ENCODE assay signal across 8 mouse cellular contexts in the genomic region with DNA sequence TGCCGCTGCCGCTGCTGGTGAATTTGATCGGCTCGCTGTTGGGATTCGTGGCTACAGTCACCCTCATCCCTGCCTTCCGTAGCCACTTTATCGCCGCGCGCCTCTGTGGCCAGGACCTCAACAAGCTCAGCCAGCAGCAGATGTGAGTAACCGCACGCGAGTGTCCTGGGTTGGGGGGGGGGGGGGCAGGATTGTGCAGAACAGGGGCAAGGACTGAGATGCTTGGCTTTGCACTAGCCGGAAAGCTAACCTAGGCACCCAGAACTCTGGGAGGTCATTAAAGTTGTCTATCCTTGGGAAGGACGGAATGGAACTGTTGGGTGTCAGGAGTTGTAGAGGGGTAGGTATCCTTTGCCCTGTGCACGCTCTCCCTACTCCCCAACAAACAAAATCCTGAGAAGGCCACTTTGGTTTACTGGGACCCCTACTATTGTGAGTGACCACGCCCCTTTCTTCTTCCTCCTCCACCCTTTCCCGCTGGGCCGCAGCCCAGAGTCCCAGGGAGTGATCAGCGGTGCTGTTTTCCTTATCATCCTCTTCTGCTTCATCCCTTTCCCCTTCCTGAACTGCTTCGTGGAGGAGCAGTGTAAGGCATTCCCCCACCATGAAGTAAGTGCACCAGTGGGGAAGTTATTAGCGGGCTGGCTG. TPM values are rescaled to one million over a fixed set of nuclear protein-coding genes. Genes with fewer than 3 reads are reported as not detected.
A peak's percentile ranks its signal among the peaks of the same experiment; 100 is the strongest.
DNase-seq lines count a peak whose midpoint lies in the region; ATAC-seq and TF ChIP-seq lines count a peak whose summit lies in the region.

No protein-coding gene starts in this region.

- H3K4me3 ChIP-seq in gastrocnemius, adult 2 months, result peak overlapping the region; percentile 88
- peak overlapping the region; percentile 91 for H3K4me3 ChIP-seq in embryonic facial prominence, embryonic 10.5 days
- peak overlapping the region; percentile 68 for H3K4me3 ChIP-seq in heart, embryonic 16.5 days (ENCODE audit: low read length)
- H3K4me3 ChIP-seq in limb, embryonic 14.5 days (replicated peaks; ENCODE audit: low read length), result peak overlapping the region; percentile 74
- peak overlapping the region; percentile 90 for H3K4me3 ChIP-seq in midbrain, embryonic 15.5 days

- H3K9ac ChIP-seq in heart, embryonic 16.5 days (ENCODE audit: low read length), result peak overlapping the region; percentile 84
- H3K9ac ChIP-seq in limb, embryonic 14.5 days (ENCODE audit: low read depth, low read length, severe bottlenecking), result peak overlapping the region; percentile 90
- peak overlapping the region; percentile 85 for H3K9ac ChIP-seq in midbrain, embryonic 15.5 days

- DNase-seq in gastrocnemius, adult 2 months, result peak; percentile 49
- DNase-seq in gastrocnemius, postnatal 25 days, result no peak
- DNase-seq in embryonic facial prominence, embryonic 10.5 days (ENCODE audit: low spot score), result peak; percentile 63
- peak; percentile 65 for DNase-seq in limb, embryonic 14.5 days (ENCODE audit: low spot score)
- no peak for DNase-seq in ovary, adult 18-20 months (ENCODE audit: low spot score)
- DNase-seq in thymus, postnatal 14 days, result no peak

- peaks cover 42% of the 10 kb centered on the region for H3K36me3 ChIP-seq in embryonic facial prominence, embryonic 10.5 days (replicated peaks)
- peaks cover 30% of the 10 kb centered on the region for H3K36me3 ChIP-seq in heart, embryonic 16.5 days (ENCODE audit: control insufficient read depth, insufficient read depth)
- peaks cover 37% of the 10 kb centered on the region for H3K36me3 ChIP-seq in limb, embryonic 14.5 days (ENCODE audit: control insufficient read depth, insufficient read depth, low read length)
- H3K36me3 ChIP-seq in midbrain, embryonic 15.5 days (replicated peaks), result peaks cover 22% of the 10 kb centered on the region

- H3K9me3 ChIP-seq in embryonic facial prominence, embryonic 10.5 days, result no peaks in the 10 kb centered on the region
- H3K9me3 ChIP-seq in heart, embryonic 16.5 days (replicated peaks; ENCODE audit: control insufficient read depth, low read length), result no peaks in the 10 kb centered on the region
- H3K9me3 ChIP-seq in limb, embryonic 14.5 days (ENCODE audit: control insufficient read depth, low read length), result no peaks in the 10 kb centered on the region
- no peaks in the 10 kb centered on the region for H3K9me3 ChIP-seq in midbrain, embryonic 15.5 days

- TF ChIP-seq POLR2A in limb, embryonic 14.5 days (IDR thresholded peaks at IDR 0.05; ENCODE audit: borderline replicate concordance, extremely low read depth, insufficient read depth, insufficient read length), result no peak

- no peak for TF ChIP-seq CTCF in gastrocnemius, adult 2 months (IDR thresholded peaks at IDR 0.05)

- intact Hi-C loops in gastrocnemius, adult 2 months (cut with DNase I), result no loop called here

- peak; percentile 37 for ATAC-seq in heart, embryonic 16.5 days (replicated peaks; ENCODE audit: extremely low read depth, insufficient read depth, low FRiP score)
- ATAC-seq in limb, embryonic 14.5 days (ENCODE audit: low FRiP score, low read depth), result no peak
- ATAC-seq in midbrain, embryonic 15.5 days (replicated peaks), result peak; percentile 25

- H3K4me2 ChIP-seq in heart, embryonic 16.5 days (ENCODE audit: low read depth, low read length), result peak overlapping the region; percentile 75
- H3K4me2 ChIP-seq in limb, embryonic 14.5 days (replicated peaks; ENCODE audit: low read depth, low read length, severe bottlenecking), result peak overlapping the region; percentile 83
- peak overlapping the region; percentile 61 for H3K4me2 ChIP-seq in midbrain, embryonic 15.5 days

- peak overlapping the region; percentile 95 for H3K27ac ChIP-seq in gastrocnemius, adult 2 months
- peak overlapping the region; percentile 98 for H3K27ac ChIP-seq in embryonic facial prominence, embryonic 10.5 days (replicated peaks)
- H3K27ac ChIP-seq in heart, embryonic 16.5 days (ENCODE audit: low read length), result peak overlapping the region; percentile 94
- H3K27ac ChIP-seq in limb, embryonic 14.5 days (replicated peaks; ENCODE audit: low read depth, low read length), result peak overlapping the region; percentile 89
- H3K27ac ChIP-seq in midbrain, embryonic 15.5 days, result peak overlapping the region; percentile 90

- no peaks in the 10 kb centered on the region for H3K27me3 ChIP-seq in embryonic facial prominence, embryonic 10.5 days (replicated peaks; ENCODE audit: low read depth, poor library complexity, severe bottlenecking)
- no peaks in the 10 kb centered on the region for H3K27me3 ChIP-seq in heart, embryonic 16.5 days (ENCODE audit: control insufficient read depth, insufficient read depth, low read length)
- H3K27me3 ChIP-seq in limb, embryonic 14.5 days (ENCODE audit: control insufficient read depth, insufficient read depth, low read length), result no peaks in the 10 kb centered on the region
- H3K27me3 ChIP-seq in midbrain, embryonic 15.5 days (replicated peaks), result no peaks in the 10 kb centered on the region

- under 1% methylated on average over 22 of the region's 22 CpGs for WGBS in embryonic facial prominence, embryonic 10.5 days
- under 1% methylated on average over 22 of the region's 22 CpGs for WGBS in heart, embryonic 16.5 days
- WGBS in limb, embryonic 14.5 days, result under 1% methylated on average over 22 of the region's 22 CpGs
- WGBS in midbrain, embryonic 15.5 days, result 0% methylated on average over 22 of the region's 22 CpGs

- peaks cover 21% of the 10 kb centered on the region for H3K4me1 ChIP-seq in embryonic facial prominence, embryonic 10.5 days
- H3K4me1 ChIP-seq in heart, embryonic 16.5 days (ENCODE audit: control insufficient read depth, insufficient read depth, low read length), result peaks cover 7% of the 10 kb centered on the region
- H3K4me1 ChIP-seq in limb, embryonic 14.5 days (ENCODE audit: control insufficient read depth, insufficient read depth, low read length), result peaks cover 10% of the 10 kb centered on the region
- H3K4me1 ChIP-seq in midbrain, embryonic 15.5 days, result peaks cover 19% of the 10 kb centered on the region

RNA-seq across cellular contexts. Expression of a gene that starts 1.4 kb away (rescaled TPM):
- 10 to 100 TPM; 12.3 to 14.1 TPM for total RNA-seq in gastrocnemius, adult 2 months (2021)
- 10 to 100 TPM; 11.0 to 11.2 TPM for total RNA-seq in gastrocnemius, postnatal 25 days (2021)
- polyA plus RNA-seq in embryonic facial prominence, embryonic 10.5 days (2016; fragmentation: Nextera tagmentation; extraction: Ambion mirVana), result 53.8 and 53.9 TPM in 2 replicates
- polyA plus RNA-seq in heart, embryonic 16.5 days (2015; fragmentation: Nextera tagmentation; extraction: Ambion mirVana), result 28.5 and 33.7 TPM in 2 replicates
- 47.9 and 71.0 TPM in 2 replicates for polyA plus RNA-seq in limb, embryonic 14.5 days (2012; rRNA removed)
- polyA plus RNA-seq in limb, embryonic 14.5 days (2014; fragmentation: Nextera tagmentation; extraction: Ambion mirVana), result 39.4 and 39.5 TPM in 2 replicates
- 36.5 and 36.9 TPM in 2 replicates for polyA plus RNA-seq in midbrain, embryonic 15.5 days (2015; fragmentation: Nextera tagmentation; extraction: Ambion mirVana)

RNA-seq across cellular contexts. Expression of a gene that starts 7.1 kb away (rescaled TPM):
- total RNA-seq in gastrocnemius, adult 2 months (2021), result 10 to 100 TPM; 14.9 to 17.8 TPM
- total RNA-seq in gastrocnemius, postnatal 25 days (2021), result 10 to 100 TPM; 12.0 to 12.2 TPM
- 6.8 and 7.8 TPM in 2 replicates for polyA plus RNA-seq in embryonic facial prominence, embryonic 10.5 days (2016; fragmentation: Nextera tagmentation; extraction: Ambion mirVana)
- polyA plus RNA-seq in heart, embryonic 16.5 days (2015; fragmentation: Nextera tagmentation; extraction: Ambion mirVana), result 8.2 and 8.6 TPM in 2 replicates
- polyA plus RNA-seq in limb, embryonic 14.5 days (2012; rRNA removed), result 19.6 and 23.1 TPM in 2 replicates
- polyA plus RNA-seq in limb, embryonic 14.5 days (2014; fragmentation: Nextera tagmentation; extraction: Ambion mirVana), result 7.5 and 8.0 TPM in 2 replicates
- 27.3 and 30.6 TPM in 2 replicates for polyA plus RNA-seq in midbrain, embryonic 15.5 days (2015; fragmentation: Nextera tagmentation; extraction: Ambion mirVana)

RNA-seq across cellular contexts. Expression of a gene that starts 7.3 kb away (rescaled TPM):
- 1 to 10 TPM; 8.4 to 8.7 TPM for total RNA-seq in gastrocnemius, adult 2 months (2021)
- total RNA-seq in gastrocnemius, postnatal 25 days (2021), result 10 to 100 TPM; 10.8 to 12.8 TPM
- polyA plus RNA-seq in embryonic facial prominence, embryonic 10.5 days (2016; fragmentation: Nextera tagmentation; extraction: Ambion mirVana), result 601 and 615 TPM in 2 replicates
- polyA plus RNA-seq in heart, embryonic 16.5 days (2015; fragmentation: Nextera tagmentation; extraction: Ambion mirVana), result 179 and 186 TPM in 2 replicates
- polyA plus RNA-seq in limb, embryonic 14.5 days (2012; rRNA removed), result 311 and 451 TPM in 2 replicates
- 256 and 275 TPM in 2 replicates for polyA plus RNA-seq in limb, embryonic 14.5 days (2014; fragmentation: Nextera tagmentation; extraction: Ambion mirVana)
- polyA plus RNA-seq in midbrain, embryonic 15.5 days (2015; fragmentation: Nextera tagmentation; extraction: Ambion mirVana), result 121 and 132 TPM in 2 replicates

RNA-seq across cellular contexts. Expression of a gene that starts 16.8 kb away (rescaled TPM):
- total RNA-seq in gastrocnemius, adult 2 months (2021), result 10 to 100 TPM; 21.9 to 29.1 TPM
- total RNA-seq in gastrocnemius, postnatal 25 days (2021), result 10 to 100 TPM; 20.3 to 24.3 TPM
- polyA plus RNA-seq in embryonic facial prominence, embryonic 10.5 days (2016; fragmentation: Nextera tagmentation; extraction: Ambion mirVana), result 167 and 175 TPM in 2 replicates
- polyA plus RNA-seq in heart, embryonic 16.5 days (2015; fragmentation: Nextera tagmentation; extraction: Ambion mirVana), result 97.2 and 102 TPM in 2 replicates
- 60.1 and 61.3 TPM in 2 replicates for polyA plus RNA-seq in limb, embryonic 14.5 days (2012; rRNA removed)
- polyA plus RNA-seq in limb, embryonic 14.5 days (2014; fragmentation: Nextera tagmentation; extraction: Ambion mirVana), result 97.1 and 102 TPM in 2 replicates
- polyA plus RNA-seq in midbrain, embryonic 15.5 days (2015; fragmentation: Nextera tagmentation; extraction: Ambion mirVana), result 63.1 and 65.6 TPM in 2 replicates

RNA-seq across cellular contexts. Expression of a gene that starts 21.7 kb away (rescaled TPM):
- total RNA-seq in gastrocnemius, adult 2 months (2021), result 1 to 10 TPM; 6.3 to 6.8 TPM
- total RNA-seq in gastrocnemius, postnatal 25 days (2021), result 1 to 10 TPM; 5.6 to 6.0 TPM
- 29.6 and 31.4 TPM in 2 replicates for polyA plus RNA-seq in embryonic facial prominence, embryonic 10.5 days (2016; fragmentation: Nextera tagmentation; extraction: Ambion mirVana)
- 15.8 and 18.7 TPM in 2 replicates for polyA plus RNA-seq in heart, embryonic 16.5 days (2015; fragmentation: Nextera tagmentation; extraction: Ambion mirVana)
- 39.4 and 46.7 TPM in 2 replicates for polyA plus RNA-seq in limb, embryonic 14.5 days (2012; rRNA removed)
- 18.0 and 22.0 TPM in 2 replicates for polyA plus RNA-seq in limb, embryonic 14.5 days (2014; fragmentation: Nextera tagmentation; extraction: Ambion mirVana)
- 28.4 and 30.5 TPM in 2 replicates for polyA plus RNA-seq in midbrain, embryonic 15.5 days (2015; fragmentation: Nextera tagmentation; extraction: Ambion mirVana)

Comparison
In these comparisons a context has a peak if more than half of its experiments do, and no peak if none do; other contexts are left out.
1. DNase-seq: peak in gastrocnemius, adult 2 months (single experiment), embryonic facial prominence, embryonic 10.5 days (single experiment) and limb, embryonic 14.5 days (single experiment); none in gastrocnemius, postnatal 25 days (single experiment), ovary, adult 18-20 months (single experiment) and thymus, postnatal 14 days (single experiment).
2. Peak in every context shown above with its lines, with median percentiles within 50 percentile points of each other: H3K27ac ChIP-seq, H3K4me3 ChIP-seq, H3K4me2 ChIP-seq and H3K9ac ChIP-seq.